Mouse (Mus musculus) forebrain, postnatal 0 days (tissue): ENCODE measurements at regions not wholly inside any gene's neighbourhood (a gene's known extent, or its start where the extent isn't known, plus 50 kb on each side); places are given as distances from the start of the nearest gene placed in this dataset.

Experiments
- ATAC-seq: fragments of 200-750 bp; cut with Nextera tagmentation; 2 replicates; pipeline ENCODE4 v1.8.0; 2017; ENCODE audit warnings: mild to moderate bottlenecking, moderate library complexity
- DNase-seq: peaks from one replicate; pipeline ENCODE4 v3.0.0-alpha.2; 2015
- H3K27ac ChIP-seq: fragments of 300-500 bp; sonication (generic); 2 replicates; pipeline ENCODE4 v1.5.1; 2014; ENCODE audit warnings: low read depth, mild to moderate bottlenecking, antibody characterized with exemption, low read length, moderate library complexity, mixed read lengths
- H3K27me3 ChIP-seq: fragments of 300-500 bp; sonication (generic); 2 replicates; pipeline ENCODE4 v1.6.1; 2014; ENCODE audit warnings: mild to moderate bottlenecking, low read length, mixed read lengths; ENCODE audit not compliant: insufficient read depth
- H3K36me3 ChIP-seq: fragments of 300-500 bp; sonication (generic); 2 replicates; pipeline ENCODE4 v1.6.1; 2014; ENCODE audit warnings: mild to moderate bottlenecking, moderate library complexity; ENCODE audit not compliant: insufficient read depth
- H3K4me1 ChIP-seq: fragments of 300-500 bp; sonication (generic); 2 replicates; pipeline ENCODE4 v1.6.1; 2014; ENCODE audit warnings: antibody characterized with exemption; ENCODE audit not compliant: insufficient read depth
- H3K4me2 ChIP-seq: fragments of 300-500 bp; sonication (generic); 2 replicates; pipeline ENCODE4 v1.6.1; 2014; ENCODE audit warnings: low read depth, mild to moderate bottlenecking, moderate library complexity
- H3K4me3 ChIP-seq: fragments of 300-500 bp; sonication (generic); 2 replicates; pipeline ENCODE4 v1.5.1; 2014; ENCODE audit warnings: low read depth, low read length, mixed read lengths
- H3K9ac ChIP-seq: fragments of 300-500 bp; sonication (generic); 2 replicates; pipeline ENCODE4 v1.6.1; 2014; ENCODE audit warnings: mild to moderate bottlenecking
- H3K9me3 ChIP-seq: fragments of 300-500 bp; sonication (generic); 2 replicates; pipeline ENCODE4 v1.6.1; 2016; ENCODE audit warnings: low read length
- CTCF ChIP-seq: sonication (generic); IDR thresholded peaks from 2 replicates; pipeline ENCODE4 v1.5.1; 2016; ENCODE audit warnings: antibody characterized with exemption, control low read depth, low read depth
- WGBS: fragments of 180-500 bp; shearing (Covaris S2); extraction: QIAGEN DNeasy Blood & Tissue Kit; methylation state at CpG from one replicate; pipeline ENCODE4 v1.1.7; 2014; 5-methylcytosine and 5-hydroxymethylcytosine counted together

DNA sequence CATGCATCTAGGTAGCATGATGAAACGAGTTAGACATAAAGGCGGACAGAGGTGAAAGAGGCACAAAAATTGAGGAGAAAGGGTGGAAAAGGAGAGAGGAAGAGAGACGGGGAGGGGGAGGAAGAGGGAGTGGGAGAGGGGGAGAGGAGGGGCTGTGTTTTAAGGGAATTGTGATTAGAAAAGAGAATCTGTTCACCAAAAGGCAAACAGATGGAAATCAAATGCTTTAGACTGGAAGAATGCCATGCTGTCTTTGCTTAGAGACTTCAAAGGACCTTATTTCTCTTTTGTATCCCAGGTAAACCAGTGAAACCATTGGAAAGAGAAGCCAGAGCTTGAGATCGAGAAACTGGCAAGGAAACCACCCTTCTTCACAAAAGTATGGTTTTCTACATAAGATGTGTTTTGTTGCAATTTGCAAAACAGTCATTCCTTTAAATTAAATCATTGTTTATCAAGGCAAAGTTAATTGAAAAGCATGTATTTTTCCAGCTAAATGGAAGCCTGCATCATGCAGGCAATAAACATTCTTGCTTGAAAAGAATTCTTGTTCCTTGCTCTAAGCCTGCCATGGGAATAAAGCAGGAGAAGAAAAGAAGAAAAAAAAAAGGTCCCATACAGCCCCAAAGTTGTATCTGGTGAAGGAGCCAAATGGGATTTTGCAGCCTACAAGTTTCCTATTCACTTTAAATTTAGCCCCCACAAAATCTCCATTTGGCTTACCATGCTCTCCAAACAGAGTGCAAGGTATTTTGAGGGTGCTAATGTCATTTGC, 65.2 kb upstream of the Gmnc start:
- no peak for TF ChIP-seq CTCF
- H3K9ac ChIP-seq: no peak overlapping the region
- H3K27me3 ChIP-seq: no peaks in the 10 kb centered on the region
- WGBS: 41% methylated on average over 4 of the region's 4 CpGs
- no peaks in the 10 kb centered on the region for H3K4me1 ChIP-seq
- peak; percentile 27 for DNase-seq
- H3K36me3 ChIP-seq: no peaks in the 10 kb centered on the region
- no peak overlapping the region for H3K4me3 ChIP-seq
- no peak overlapping the region for H3K27ac ChIP-seq
- no peaks in the 10 kb centered on the region for H3K9me3 ChIP-seq
- no peak overlapping the region for H3K4me2 ChIP-seq
- ATAC-seq: no peak

DNA sequence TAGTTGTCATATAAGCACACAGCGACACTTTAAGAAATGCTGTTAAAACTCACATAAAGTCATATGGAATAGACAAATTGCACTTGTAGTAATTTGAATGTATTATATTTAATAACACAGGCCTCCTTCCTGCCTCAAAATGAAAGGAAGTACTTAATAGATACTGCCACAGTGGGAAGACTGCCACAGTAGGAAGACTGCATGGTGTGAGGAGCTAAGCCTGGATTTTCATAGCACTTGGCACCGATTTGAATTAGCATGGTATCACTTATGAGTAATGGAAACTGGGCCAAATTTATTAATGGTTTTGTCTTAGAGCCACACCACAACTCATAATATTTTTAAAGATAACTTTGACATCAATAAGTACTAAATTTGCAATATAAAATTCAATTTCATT, 53.0 kb upstream of the Gmnc start:
- peak; percentile 8 for DNase-seq

More for the DNA sequence above, 53.0 kb upstream of the Gmnc start:
- Histone ChIP-seq H3K36me3 (no peaks in the 10 kb centered on the region), H3K4me3 (no peak overlapping the region), H3K9me3 (no peaks in the 10 kb centered on the region), H3K27me3 (no peaks in the 10 kb centered on the region), H3K9ac (no peak overlapping the region), H3K4me1 (no peaks in the 10 kb centered on the region), H3K27ac (no peak overlapping the region), H3K4me2 (no peak overlapping the region)
- WGBS: 82% methylated on average over 2 of the region's 2 CpGs
- ATAC-seq: no peak
- TF ChIP-seq CTCF: no peak
